Mouse (Mus musculus) adrenal gland, postnatal 36 days (tissue): ENCODE measurements around the gene Tcp10c. TPM values are rescaled to one million over a fixed set of nuclear protein-coding genes. Genes with fewer than 3 reads are reported as not detected.
"Not testable (repeated sequence)": the region's sequence is repeated elsewhere in the genome, so short reads cannot be mapped to it uniquely, and the experiment has no call there.

Experiments
- DNase-seq, 2 experiments: peaks; one replicate each; pipeline ENCODE4 v3.0.0; 2021; ENCODE audit warnings: mixed read lengths in 1 of 2
- long read RNA-seq, 2 experiments: library from polyadenylated mRNA; stranded (forward); transcript quantifications; one replicate each; pipeline ENCODE4 v2.0.0; 2021; ENCODE audit warnings: borderline sequencing depth in 2 of 2
- total RNA-seq, 2 experiments: library from RNA; stranded (reverse); gene quantifications; 2 replicates each; pipeline ENCODE4 v1.2.3; 2021

Gene Tcp10c
- not detected for total RNA-seq
- long read RNA-seq, experiment 1: 0 reads
- long read RNA-seq, experiment 2: 0 reads

- not testable (repeated sequence) for DNase-seq
Measured at GRCm38 (mm10) chr17:13354521-13354920, at the start of gene Tcp10c. Gene Tcp10c (plus strand): TSS chr17:13354572.

DNA sequence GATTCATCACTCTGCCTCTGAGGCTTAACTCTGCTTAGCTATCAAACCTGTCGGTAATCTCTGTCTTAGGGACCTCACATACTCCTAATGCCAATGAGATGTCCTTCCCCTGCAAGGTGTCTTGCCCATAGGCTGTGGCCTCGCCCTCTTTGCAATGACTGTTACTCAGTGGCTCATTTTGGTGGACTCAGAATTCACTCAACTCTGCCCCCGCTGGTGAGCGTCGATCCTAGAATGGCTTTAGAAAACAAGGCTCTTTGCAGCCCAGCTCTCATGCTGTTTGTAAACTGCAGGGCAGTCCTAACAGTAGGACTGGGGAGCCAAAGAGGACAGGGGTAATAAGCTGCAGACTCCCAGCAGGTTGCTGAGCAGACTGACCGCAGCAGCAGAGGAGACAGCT lies 46.5 kb upstream of the Tcp10c start:
- peak in 1 of 2 experiments; percentile 11 for DNase-seq

GRCm38 (mm10) chr17:13308344-13308743 lies 46.0 kb upstream of the Tcp10c start:
- DNase-seq: not testable (repeated sequence)

- DNase-seq: not testable (repeated sequence)
Measured at GRCm38 (mm10) chr17:13308746-13309145, 45.6 kb upstream of the Tcp10c start.

DNA sequence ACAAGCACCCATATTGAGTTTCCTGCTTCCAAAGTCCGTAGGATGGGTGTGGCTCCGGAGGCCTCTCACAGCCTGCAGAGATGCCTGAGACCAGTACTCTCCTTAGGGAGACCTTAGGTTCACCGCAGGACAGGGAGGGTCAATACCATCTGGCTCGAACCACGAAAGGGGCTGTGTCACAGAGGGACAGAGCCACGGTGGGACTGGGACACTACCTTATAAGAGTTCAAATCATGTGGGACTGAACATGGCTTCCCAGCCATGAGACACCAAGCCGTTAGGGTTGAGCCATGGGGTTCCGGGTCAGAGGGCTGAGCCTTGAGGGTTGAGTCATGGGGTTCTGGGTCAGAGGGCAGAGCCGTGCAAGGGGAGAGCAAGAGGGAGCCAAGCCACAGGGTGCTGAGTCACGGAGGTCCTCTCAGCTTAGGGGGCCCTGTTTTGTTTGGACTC lies 45.2 kb upstream of the Tcp10c start:
- not testable (repeated sequence) for DNase-seq

DNA sequence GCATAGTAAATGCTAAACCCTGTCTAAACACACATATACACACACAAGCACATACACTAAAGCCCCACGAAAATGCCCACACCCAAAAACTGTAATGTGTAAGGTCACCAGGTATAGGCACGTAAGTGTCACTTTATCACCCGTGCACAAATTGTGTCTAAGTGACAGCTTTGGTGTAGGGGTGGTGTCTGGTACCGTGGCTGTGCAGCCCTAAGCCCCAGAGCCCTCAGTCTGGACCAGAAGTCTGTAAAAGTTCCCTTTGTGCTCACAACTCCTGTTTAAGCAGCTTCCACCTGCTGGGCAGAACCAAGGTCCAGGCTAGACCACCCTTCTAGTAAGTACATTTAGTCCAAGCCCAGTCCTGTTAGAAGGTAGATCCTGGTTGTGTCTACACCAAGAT lies 24.4 kb upstream of the Tcp10c start:
- DNase-seq: not testable (repeated sequence)

- DNase-seq: not testable (repeated sequence)
Measured at GRCm38 (mm10) chr17:13331179-13331578, 23.2 kb upstream of the Tcp10c start.

- not testable (repeated sequence) for DNase-seq
Measured at GRCm38 (mm10) chr17:13332496-13332895, 21.9 kb upstream of the Tcp10c start.

- DNase-seq: peak; percentile 26 to 31
Measured at GRCm38 (mm10) chr17:13336979-13337749, 17.2 kb upstream of the Tcp10c start.

GRCm38 (mm10) chr17:13337931-13338330 lies 16.4 kb upstream of the Tcp10c start:
- not testable (repeated sequence) for DNase-seq

- not testable (repeated sequence) for DNase-seq
Measured at GRCm38 (mm10) chr17:13340071-13340470, 14.3 kb upstream of the Tcp10c start.

DNA sequence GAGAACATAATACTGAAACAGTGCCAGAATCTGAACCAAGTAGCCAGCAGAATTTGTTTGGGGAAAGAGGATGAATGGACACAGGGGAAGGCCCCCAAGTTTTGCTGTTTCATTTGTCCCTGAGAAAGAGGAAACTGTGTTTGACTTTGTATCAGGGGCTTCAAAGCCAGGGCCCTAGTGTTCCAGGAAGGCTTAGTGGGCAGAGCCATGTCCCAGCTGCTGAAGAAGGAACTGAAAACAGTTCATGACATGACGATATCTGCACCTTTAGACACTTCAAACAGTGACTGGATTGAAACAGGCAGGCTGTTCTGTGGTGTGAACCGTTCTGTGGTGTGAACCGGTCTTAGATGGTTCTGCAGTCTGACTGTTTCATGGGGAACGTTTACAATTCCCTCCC lies 8.4 kb upstream of the Tcp10c start:
- DNase-seq: not testable (repeated sequence)

- not testable (repeated sequence) for DNase-seq
Measured at GRCm38 (mm10) chr17:13349563-13349962, 4.8 kb upstream of the Tcp10c start.

GRCm38 (mm10) chr17:13353249-13353648 lies 1.1 kb upstream of the Tcp10c start:
- not testable (repeated sequence) for DNase-seq

- DNase-seq: not testable (repeated sequence)
Measured at GRCm38 (mm10) chr17:13362489-13362888, 8.1 kb downstream of the Tcp10c start.

GRCm38 (mm10) chr17:13363773-13364172 lies 9.4 kb downstream of the Tcp10c start:
- DNase-seq: not testable (repeated sequence)

- DNase-seq: not testable (repeated sequence)
Measured at GRCm38 (mm10) chr17:13364196-13364595, 9.8 kb downstream of the Tcp10c start.

GRCm38 (mm10) chr17:13367181-13367580 lies 12.8 kb downstream of the Tcp10c start:
- not testable (repeated sequence) for DNase-seq

DNA sequence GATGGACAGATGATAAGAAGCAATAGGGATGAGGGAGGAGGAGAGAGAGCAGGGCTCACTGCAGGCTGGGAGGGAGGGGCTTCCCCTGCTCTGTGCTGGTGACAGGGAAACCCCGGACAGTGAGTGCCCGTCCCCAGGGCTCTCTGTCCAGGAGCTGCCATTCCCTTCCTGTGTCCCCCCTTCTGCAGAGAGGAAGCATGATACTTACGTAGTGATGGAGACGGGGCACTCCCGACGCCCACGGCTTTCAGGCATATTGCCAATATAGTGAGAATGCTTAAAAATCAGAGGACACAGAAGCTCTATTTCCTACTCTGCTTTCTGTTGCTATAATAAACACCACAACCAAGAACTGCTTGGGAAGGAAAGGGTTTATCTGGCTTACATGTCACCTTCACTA lies 14.3 kb downstream of the Tcp10c start:
- not testable (repeated sequence) for DNase-seq

DNA sequence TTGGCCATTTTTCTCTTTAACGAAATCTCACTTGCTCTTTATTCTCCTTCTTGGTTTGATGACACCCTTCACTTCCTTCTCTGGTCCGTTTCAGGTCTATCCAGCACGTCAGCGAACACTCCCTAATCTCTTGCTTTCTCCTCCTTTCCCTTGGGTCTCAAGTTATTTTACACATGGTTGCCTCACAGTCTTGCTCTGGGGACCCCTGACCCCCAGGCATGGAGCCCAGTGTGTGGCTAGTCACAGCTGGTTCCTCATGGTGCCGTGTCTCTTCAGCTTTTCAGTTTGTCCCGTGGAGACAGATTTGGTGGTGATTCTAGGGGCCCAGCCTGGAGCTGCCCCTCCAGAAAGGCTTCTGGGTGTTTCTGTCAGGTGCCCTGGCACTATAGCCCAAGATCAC lies 16.4 kb downstream of the Tcp10c start:
- not testable (repeated sequence) for DNase-seq

DNA sequence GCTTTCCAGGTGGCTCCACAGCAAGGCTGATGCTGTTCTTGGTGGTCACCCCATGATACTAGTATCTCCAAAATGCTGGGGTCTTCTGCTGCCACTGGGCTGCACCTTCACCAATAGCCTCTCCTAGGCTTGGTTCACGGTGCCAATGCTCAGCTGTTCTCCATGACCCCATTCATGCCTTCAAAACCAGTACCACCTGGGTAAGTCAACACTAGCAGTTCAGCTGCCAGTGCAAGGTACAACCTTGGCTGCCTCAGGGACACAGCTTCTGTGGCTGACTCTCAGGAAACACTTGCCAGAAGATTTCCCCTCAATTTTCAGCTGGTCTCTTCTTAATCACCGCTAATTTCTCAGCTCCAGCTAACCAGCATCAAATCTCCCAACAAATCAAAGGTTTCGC lies 24.0 kb downstream of the Tcp10c start:
- DNase-seq: not testable (repeated sequence)

DNA sequence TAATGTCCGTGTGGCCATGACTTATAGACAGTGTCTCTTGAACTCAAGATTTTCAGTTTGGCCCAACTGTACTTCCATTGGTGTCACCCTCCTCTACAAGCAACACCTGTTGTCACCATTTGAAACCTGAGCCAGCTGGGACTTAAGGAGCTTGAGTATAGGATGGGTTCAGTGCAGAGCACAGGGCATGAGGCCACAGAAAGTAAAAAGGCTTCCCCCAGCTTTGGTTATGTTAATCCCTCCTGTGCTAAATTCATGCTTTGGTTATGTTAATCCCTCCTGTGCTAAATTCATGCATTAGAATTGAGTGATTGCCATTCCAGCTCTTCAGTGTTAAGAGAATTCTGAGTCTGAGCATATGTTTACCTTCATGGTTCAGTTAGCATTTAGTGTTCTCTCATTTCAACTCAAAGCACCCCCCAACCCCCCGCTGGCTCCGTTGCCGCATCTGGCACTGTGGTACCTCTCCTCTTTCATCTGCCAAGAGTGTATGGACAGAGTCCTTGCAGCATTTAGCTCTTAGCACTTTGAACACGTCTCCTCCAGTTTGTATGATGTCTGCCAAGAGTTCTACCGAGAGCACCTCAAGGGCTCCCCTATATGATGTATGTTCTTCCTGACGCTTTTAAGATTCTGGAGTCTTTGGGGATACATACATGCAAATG lies 25.7 kb downstream of the Tcp10c start:
- not testable (repeated sequence) for DNase-seq

GRCm38 (mm10) chr17:13381286-13381685 lies 26.9 kb downstream of the Tcp10c start:
- DNase-seq: not testable (repeated sequence)
